Mouse (Mus musculus): ENCODE measurements around the gene Hist2h2aa1.

DNA sequence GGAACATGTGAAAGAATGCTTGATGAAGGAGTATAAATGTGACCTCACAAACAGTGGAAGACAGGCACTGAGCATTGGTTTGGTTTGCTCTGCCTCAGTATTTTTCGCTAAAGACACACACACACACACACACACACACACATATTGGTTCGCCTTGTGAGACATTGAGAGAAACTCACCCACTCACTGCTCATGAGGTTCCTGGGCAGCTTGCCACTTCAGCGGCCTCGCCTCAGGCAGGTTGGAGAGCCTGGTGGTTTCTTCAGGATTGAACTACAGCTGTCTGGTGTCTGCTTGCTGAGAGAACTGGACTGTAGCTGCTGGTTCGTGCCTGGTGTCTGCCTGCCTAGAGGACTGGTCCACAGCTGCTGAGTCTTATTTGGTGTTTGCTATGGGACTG, 14.9 kb downstream of the Hist2h2aa1 start:
- TF ChIP-seq CTCF (conservative IDR thresholded peaks at IDR 0.05 in 1 of 2, IDR thresholded peaks at IDR 0.05 in 1 of 2; ENCODE audit: low read depth in 2 of 2, low read length in 2 of 2) (no peak), E2F4 (IDR thresholded peaks at IDR 0.05; ENCODE audit: insufficient replicate concordance, low read depth, low read length) (no peak), POLR2A (IDR thresholded peaks at IDR 0.05; ENCODE audit: low read depth, low read length) (no peak), EP300 (IDR thresholded peaks at IDR 0.05; ENCODE audit: low read length) (no peak), TCF12 (IDR thresholded peaks at IDR 0.05; ENCODE audit: low read depth, low read length) (no peak), ZC3H11A (IDR thresholded peaks at IDR 0.05; ENCODE audit: low read depth, low read length) (no peak), USF2 (conservative IDR thresholded peaks at IDR 0.05; ENCODE audit: low read depth, low read length) (no peak), MAFK (IDR thresholded peaks at IDR 0.05; ENCODE audit: insufficient replicate concordance, low read length) (no peak), MAX (IDR thresholded peaks at IDR 0.05; ENCODE audit: low read length) (no peak), TBP (conservative IDR thresholded peaks at IDR 0.05; ENCODE audit: low read depth, low read length) (no peak), SMC3 (IDR thresholded peaks at IDR 0.05; ENCODE audit: low read depth, low read length) (no peak), MAZ (IDR thresholded peaks at IDR 0.05; ENCODE audit: low read depth, low read length) (no peak)

Measured in CH12.LX (cell line).